8 mouse cellular contexts compared by ENCODE assay signal in genomic region chr6:144343338-144343737, GRCm38 (mm10).
DNase-seq lines count a peak whose midpoint lies in the region; ATAC-seq and TF ChIP-seq lines count a peak whose summit lies in the region.
"Had no signal": no experiment of that assay in that cellular context is flagged by ENCODE, and none has a peak within 500 bp of the region (broad histone marks: within the 10 kb centered on the region; RNA-seq: fewer than 3 reads in every experiment).

No protein-coding gene starts in this region.

- H3K27ac ChIP-seq in hindbrain, postnatal 0 days: no peak overlapping the region
- H3K27ac ChIP-seq in hindbrain, embryonic 13.5 days: no peak overlapping the region
- no peak overlapping the region for H3K27ac ChIP-seq in cerebellum, adult 2 months (ENCODE audit: insufficient read depth, low read length)
- H3K27ac ChIP-seq: lung, embryonic 15.5 days had no signal

- TF ChIP-seq POLR2A in brain, embryonic 14.5 days (IDR thresholded peaks at IDR 0.05; ENCODE audit: borderline replicate concordance, extremely low read depth, insufficient read depth, insufficient read length, poor library complexity, severe bottlenecking): no peak
- no peak for TF ChIP-seq POLR2A in cerebellum, adult 2 months (IDR thresholded peaks at IDR 0.05; ENCODE audit: borderline replicate concordance, insufficient read depth, low read length)

- H3K27me3 ChIP-seq in hindbrain, postnatal 0 days (ENCODE audit: insufficient read depth, low read length): no peaks in the 10 kb centered on the region
- no peaks in the 10 kb centered on the region for H3K27me3 ChIP-seq in hindbrain, embryonic 13.5 days
- no peaks in the 10 kb centered on the region for H3K27me3 ChIP-seq in cerebellum, adult 2 months (ENCODE audit: control insufficient read depth, insufficient read depth, low read length)
- H3K27me3 ChIP-seq: lung, embryonic 15.5 days had no signal

- no peak for TF ChIP-seq CTCF in hindbrain, postnatal 0 days (IDR thresholded peaks at IDR 0.05; ENCODE audit: low read depth)
- no peak for TF ChIP-seq CTCF in brain, embryonic 14.5 days (IDR thresholded peaks at IDR 0.05; ENCODE audit: borderline replicate concordance, extremely low read depth, insufficient read depth, insufficient read length)
- no peak for TF ChIP-seq CTCF in cerebellum, adult 2 months (IDR thresholded peaks at IDR 0.05; ENCODE audit: borderline replicate concordance, insufficient read depth, low read depth, low read length)

- 54% methylated on average over 11 of the region's 11 CpGs for WGBS in hindbrain, postnatal 0 days
- WGBS in hindbrain, embryonic 13.5 days: 68% methylated on average over 11 of the region's 11 CpGs
- 15% methylated on average over 11 of the region's 11 CpGs for WGBS in cerebellum, adult 2 months

- H3K4me1 ChIP-seq in hindbrain, postnatal 0 days (ENCODE audit: insufficient read depth, low read length): no peaks in the 10 kb centered on the region
- H3K4me1 ChIP-seq in hindbrain, embryonic 13.5 days (replicated peaks): peaks cover under 1% of the 10 kb centered on the region; the same call in 1 of the 2 replicates
- H3K4me1 ChIP-seq in cerebellum, adult 2 months (ENCODE audit: control insufficient read depth, insufficient read depth, low read length): 0 out of 2 replicates have a peak, but pooled peaks cover 2% of the 10 kb centered on the region

- H3K36me3 ChIP-seq in hindbrain, postnatal 0 days (ENCODE audit: insufficient read depth, low read length): no peaks in the 10 kb centered on the region
- H3K36me3 ChIP-seq in hindbrain, embryonic 13.5 days: no peaks in the 10 kb centered on the region
- H3K36me3 ChIP-seq: lung, embryonic 15.5 days had no signal

- peak; percentile 76 for DNase-seq in hindbrain, postnatal 0 days (ENCODE audit: low spot score)
- peak; percentile 86 for DNase-seq in brain, embryonic 14.5 days (ENCODE audit: low read depth)
- peak; percentile 33 to 44 for DNase-seq in cerebellum, adult 2 months
- DNase-seq in layer of hippocampus, adult 9-11 months: peak; percentile 33
- no peak for DNase-seq in embryo, embryonic 10 days (ENCODE audit: low spot score)

- no peak overlapping the region for H3K9ac ChIP-seq in hindbrain, postnatal 0 days (replicated peaks; ENCODE audit: low read length)
- no peak overlapping the region for H3K9ac ChIP-seq in hindbrain, embryonic 13.5 days
- H3K9ac ChIP-seq: lung, embryonic 15.5 days had no signal

- peak overlapping the region; percentile 31 for H3K4me2 ChIP-seq in hindbrain, postnatal 0 days (ENCODE audit: low read depth, low read length)
- no peak overlapping the region for H3K4me2 ChIP-seq in hindbrain, embryonic 13.5 days
- H3K4me2 ChIP-seq: lung, embryonic 15.5 days had no signal

- ATAC-seq in hindbrain, postnatal 0 days: peak; percentile 69
- no peak for ATAC-seq in hindbrain, embryonic 13.5 days (ENCODE audit: low FRiP score)
- no peak for ATAC-seq in megakaryocyte-erythroid progenitor cell, adult 5-6 weeks (replicated peaks; ENCODE audit: low FRiP score, low TSS enrichment, poor library complexity, severe bottlenecking)

- H3K4me3 ChIP-seq in hindbrain, postnatal 0 days (ENCODE audit: low read length): no peak overlapping the region
- H3K4me3 ChIP-seq in hindbrain, embryonic 13.5 days: no peak overlapping the region
- H3K4me3 ChIP-seq in cerebellum, adult 2 months (replicated peaks; ENCODE audit: insufficient read depth, low read depth, low read length): no peak overlapping the region
- H3K4me3 ChIP-seq: lung, embryonic 15.5 days had no signal

- no peaks in the 10 kb centered on the region for H3K9me3 ChIP-seq in hindbrain, postnatal 0 days (ENCODE audit: low read length)
- peaks cover 3% of the 10 kb centered on the region; the same call in 1 of the 2 replicates for H3K9me3 ChIP-seq in hindbrain, embryonic 13.5 days
- H3K9me3 ChIP-seq: lung, embryonic 15.5 days had no signal
